Mouse (Mus musculus): ENCODE results near the gene Spats1. TPM values are rescaled to one million over a fixed set of nuclear protein-coding genes. Genes with fewer than 3 reads are reported as not detected.

Gene Spats1
- total and polyA plus RNA-seq, 3 experiments: 2.5 to 2.7 (median 2.5) TPM

- Histone ChIP-seq H3K9ac (ENCODE audit: insufficient read depth, low read depth) (no peak overlapping the region), H3K36me3 (replicated peaks in 1 of 2; ENCODE audit: control insufficient read depth in 1 of 2, insufficient read depth in 1 of 2, low read length in 1 of 2) (peaks cover 55 to 84% of the 10 kb centered on the region in 2 experiments), H3K4me1 (ENCODE audit: control insufficient read depth in 1 of 2, insufficient read depth in 2 of 2) (no peaks in the 10 kb centered on the region), H3K4me2 (ENCODE audit: insufficient read depth, low read depth, poor library complexity, severe bottlenecking) (no peak overlapping the region), H3K9me3 (replicated peaks; ENCODE audit: low read length) (no peaks in the 10 kb centered on the region), H3K27me3 (replicated peaks) (no peaks in the 10 kb centered on the region), H3K79me2 (replicated peaks; ENCODE audit: control insufficient read depth, extremely low read depth, insufficient read depth, poor library complexity, severe bottlenecking) (no peaks in the 10 kb centered on the region), H3K4me3 (replicated peaks in 1 of 3; ENCODE audit: low read depth in 2 of 3, low read length in 2 of 3, poor library complexity in 1 of 3) (no peak overlapping the region), H3K27ac (ENCODE audit: insufficient read depth, low read depth) (no peak overlapping the region)
- dilution Hi-C loops (cut with MboI; ENCODE audit: extremely low pct_ligation_motif_present, extremely low pct_unique_long_range_greater_than_20kb, low sequenced_read_pairs) (no loop called here), in situ Hi-C loops (cut with MboI; ENCODE audit: low pct_ligation_motif_present, low pct_unique_long_range_greater_than_20kb, low sequenced_read_pairs) (loop anchor here (5.0 kb wide), 1 partner anchor 35 kb away; no protein-coding TSS in a partner anchor)
- DNase-seq (ENCODE audit: extremely low read depth): no peak
- no peak for TF ChIP-seq E2F4 (IDR thresholded peaks at IDR 0.05; ENCODE audit: insufficient replicate concordance, low read depth, low read length)
- TF ChIP-seq EP300 (IDR thresholded peaks at IDR 0.05; ENCODE audit: low read length): no peak
- TF ChIP-seq RCOR1 (conservative IDR thresholded peaks at IDR 0.05; ENCODE audit: low read depth, low read length): no peak
- TF ChIP-seq KAT2A (IDR thresholded peaks at IDR 0.05; ENCODE audit: insufficient replicate concordance, low read length): no peak
- no peak for TF ChIP-seq SIN3A (IDR thresholded peaks at IDR 0.05; ENCODE audit: low read length)
- TF ChIP-seq CHD2 (IDR thresholded peaks at IDR 0.05; ENCODE audit: low read length): no peak
- no peak for TF ChIP-seq JUN (IDR thresholded peaks at IDR 0.05; ENCODE audit: insufficient read depth, low read depth, low read length)
- no peak for TF ChIP-seq USF2 (conservative IDR thresholded peaks at IDR 0.05; ENCODE audit: low read depth, low read length)
- no peak for TF ChIP-seq TBP (conservative IDR thresholded peaks at IDR 0.05; ENCODE audit: low read depth, low read length)
- TF ChIP-seq MEF2A (IDR thresholded peaks at IDR 0.05; ENCODE audit: borderline replicate concordance, low read depth, low read length): no peak
- TF ChIP-seq MAZ (IDR thresholded peaks at IDR 0.05; ENCODE audit: low read depth, low read length): no peak
- TF ChIP-seq ZKSCAN1 (IDR thresholded peaks at IDR 0.05; ENCODE audit: borderline replicate concordance, low read depth, low read length): no peak
- no peak for TF ChIP-seq JUND (conservative IDR thresholded peaks at IDR 0.05; ENCODE audit: low read depth, low read length)
These were observed 41.9 kb upstream of the Spats1 start for GRCm38 (mm10) chr17:45517135-45517534.

- H3K4me2 ChIP-seq (ENCODE audit: insufficient read depth, low read depth, poor library complexity, severe bottlenecking): no peak overlapping the region
- H3K9me3 ChIP-seq (replicated peaks; ENCODE audit: low read length): no peaks in the 10 kb centered on the region
- H3K27ac ChIP-seq (ENCODE audit: insufficient read depth, low read depth): no peak overlapping the region
- in situ Hi-C loops (cut with MboI; ENCODE audit: low pct_ligation_motif_present, low pct_unique_long_range_greater_than_20kb, low sequenced_read_pairs) (loop anchor here (5.0 kb wide), 1 partner anchor 36 kb away; no protein-coding TSS in a partner anchor), dilution Hi-C loops (cut with MboI; ENCODE audit: extremely low pct_ligation_motif_present, extremely low pct_unique_long_range_greater_than_20kb, low sequenced_read_pairs) (no loop called here)
- no peaks in the 10 kb centered on the region for H3K79me2 ChIP-seq (replicated peaks; ENCODE audit: control insufficient read depth, extremely low read depth, insufficient read depth, poor library complexity, severe bottlenecking)
- H3K4me3 ChIP-seq (replicated peaks in 1 of 3; ENCODE audit: low read depth in 2 of 3, low read length in 2 of 3, poor library complexity in 1 of 3): no peak overlapping the region
- H3K36me3 ChIP-seq (replicated peaks in 1 of 2; ENCODE audit: control insufficient read depth in 1 of 2, insufficient read depth in 1 of 2, low read length in 1 of 2): peaks cover 55 to 89% of the 10 kb centered on the region in 2 experiments
- TF ChIP-seq SMC3 (IDR thresholded peaks at IDR 0.05; ENCODE audit: low read depth, low read length) (peak; percentile 88), IRF4 (IDR thresholded peaks at IDR 0.05; ENCODE audit: low read depth, low read length) (0 out of 2 replicates have a peak, but pooled peaks have one; percentile 8), CTCF (conservative IDR thresholded peaks at IDR 0.05 in 1 of 2, IDR thresholded peaks at IDR 0.05 in 1 of 2; ENCODE audit: low read depth in 2 of 2, low read length in 2 of 2) (peak; percentile 89 to 99), MXI1 (IDR thresholded peaks at IDR 0.05; ENCODE audit: low read depth, low read length) (no peak), ZC3H11A (IDR thresholded peaks at IDR 0.05; ENCODE audit: low read depth, low read length) (0 out of 2 replicates have a peak, but pooled peaks have one; percentile 16), RAD21 (IDR thresholded peaks at IDR 0.05; ENCODE audit: low read depth, low read length) (peak; percentile 76)
- no peaks in the 10 kb centered on the region for H3K4me1 ChIP-seq (ENCODE audit: control insufficient read depth in 1 of 2, insufficient read depth in 2 of 2)
- DNase-seq (ENCODE audit: extremely low read depth): peak; percentile 66
- H3K9ac ChIP-seq (ENCODE audit: insufficient read depth, low read depth): no peak overlapping the region
- H3K27me3 ChIP-seq (replicated peaks): no peaks in the 10 kb centered on the region
These were observed 41.3 kb upstream of the Spats1 start for GRCm38 (mm10) chr17:45516488-45516887.

Measured in CH12.LX (cell line).